Mouse (Mus musculus) kidney, postnatal 25 days (tissue): Measurements from ENCODE around the gene Fam160a2.
A peak's percentile ranks its signal among the peaks of the same experiment; 100 is the strongest.

ENCODE experiments used
- DNase-seq, 2 experiments: peaks; one replicate each; pipeline ENCODE4 v3.0.0; 2021; ENCODE audit warnings: mixed read lengths in 2 of 2

The Fam160a2 gene

GRCm38 (mm10) chr7:105399935-105400624 lies at the start of gene Fam160a2:
Gene Fam160a2, minus strand, starts transcription at chr7:105400054.
- DNase-seq: peak; percentile 100

GRCm38 (mm10) chr7:105445076-105445475 lies 45.2 kb upstream of the Fam160a2 start:
- no peak for DNase-seq

- no peak for DNase-seq
These were observed 41.6 kb upstream of the Fam160a2 start for GRCm38 (mm10) chr7:105441426-105441825.

GRCm38 (mm10) chr7:105437979-105438772 lies 38.3 kb upstream of the Fam160a2 start:
- DNase-seq: no peak

- no peak for DNase-seq
These were observed 34.9 kb upstream of the Fam160a2 start for GRCm38 (mm10) chr7:105434798-105435197.

GRCm38 (mm10) chr7:105433859-105434258 lies 34.0 kb upstream of the Fam160a2 start:
- DNase-seq: no peak

GRCm38 (mm10) chr7:105432058-105432457 lies 32.2 kb upstream of the Fam160a2 start:
- no peak for DNase-seq

- no peak for DNase-seq
These were observed 26.2 kb upstream of the Fam160a2 start for GRCm38 (mm10) chr7:105426051-105426450.

- DNase-seq: no peak
These were observed 25.7 kb upstream of the Fam160a2 start, which contains the start of gene Cckbr for GRCm38 (mm10) chr7:105425424-105426043. Gene Cckbr, plus strand, starts transcription at chr7:105425731.

GRCm38 (mm10) chr7:105424368-105424767 lies 24.5 kb upstream of the Fam160a2 start:
- DNase-seq: no peak

GRCm38 (mm10) chr7:105420903-105421302 lies 21.0 kb upstream of the Fam160a2 start:
- no peak for DNase-seq

GRCm38 (mm10) chr7:105418106-105418505 lies 18.3 kb upstream of the Fam160a2 start:
- DNase-seq: no peak

GRCm38 (mm10) chr7:105416529-105416928 lies 16.7 kb upstream of the Fam160a2 start:
- DNase-seq: no peak

- DNase-seq: no peak
These were observed 14.5 kb upstream of the Fam160a2 start for GRCm38 (mm10) chr7:105414385-105414784.

- peak; percentile 74 to 91 for DNase-seq
These were observed 12.2 kb upstream of the Fam160a2 start for GRCm38 (mm10) chr7:105411874-105412632.

GRCm38 (mm10) chr7:105406322-105406721 lies 6.5 kb upstream of the Fam160a2 start:
- DNase-seq: no peak

GRCm38 (mm10) chr7:105404268-105404667 lies 4.4 kb upstream of the Fam160a2 start, which contains the start of gene Cnga4:
Gene Cnga4, plus strand, starts transcription at chr7:105404568.
- DNase-seq: no peak

GRCm38 (mm10) chr7:105399058-105399934 lies 558 bp downstream of the Fam160a2 start:
- no peak for DNase-seq

- DNase-seq: no peak
These were observed 3.7 kb downstream of the Fam160a2 start for GRCm38 (mm10) chr7:105396126-105396525.

- no peak for DNase-seq
These were observed 4.6 kb downstream of the Fam160a2 start for GRCm38 (mm10) chr7:105395131-105395820.

GRCm38 (mm10) chr7:105394606-105395005 lies 5.2 kb downstream of the Fam160a2 start:
- DNase-seq: no peak
